Mouse (Mus musculus) heart, postnatal 10 days (tissue): Measurements from ENCODE around the gene Elfn2. TPM values are rescaled to one million over a fixed set of nuclear protein-coding genes. Genes with fewer than 3 reads are reported as not detected.

ENCODE experiments used
- DNase-seq, 2 experiments: peaks; one replicate each; pipeline ENCODE4 v3.0.0; 2021
- intact Hi-C: fragments of 180-260 bp; cut with DNase I; formaldehyde crosslinking; loops from one replicate; pipeline ENCODE4 v1.15.1; 2025
- total RNA-seq, 2 experiments: library from RNA; stranded (reverse); gene quantifications; 2 replicates each; pipeline ENCODE4 v1.2.3; 2021

Elfn2 gene
- total RNA-seq, 2 experiments from 2014 or later: 1.2 TPM

GRCm38 (mm10) chr15:78684111-78684510, 34.5 kb downstream of the Elfn2 start:
- no peak for DNase-seq
- intact Hi-C loops: no loop called here

DNA sequence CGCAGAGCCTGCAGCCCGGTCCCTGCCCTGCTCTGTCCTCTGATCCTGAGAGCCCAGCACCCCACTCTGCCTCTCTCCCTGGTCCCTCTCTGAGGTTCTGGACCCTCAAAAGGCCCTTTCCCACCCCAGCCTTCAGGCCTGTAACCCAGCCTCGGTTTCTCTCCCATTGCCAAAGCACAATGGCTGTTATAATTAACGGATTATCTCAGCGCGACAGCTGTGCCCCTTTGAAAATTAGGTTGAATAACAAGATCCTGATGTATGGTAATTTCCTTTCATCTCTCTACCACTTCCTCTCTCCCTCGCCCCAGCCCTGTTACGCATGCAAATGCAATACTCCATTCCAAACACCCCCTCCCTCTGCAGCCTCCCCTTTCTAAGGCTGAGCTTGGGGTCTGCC, 35.1 kb downstream of the Elfn2 start:
- intact Hi-C loops: no loop called here
- no peak for DNase-seq

DNA sequence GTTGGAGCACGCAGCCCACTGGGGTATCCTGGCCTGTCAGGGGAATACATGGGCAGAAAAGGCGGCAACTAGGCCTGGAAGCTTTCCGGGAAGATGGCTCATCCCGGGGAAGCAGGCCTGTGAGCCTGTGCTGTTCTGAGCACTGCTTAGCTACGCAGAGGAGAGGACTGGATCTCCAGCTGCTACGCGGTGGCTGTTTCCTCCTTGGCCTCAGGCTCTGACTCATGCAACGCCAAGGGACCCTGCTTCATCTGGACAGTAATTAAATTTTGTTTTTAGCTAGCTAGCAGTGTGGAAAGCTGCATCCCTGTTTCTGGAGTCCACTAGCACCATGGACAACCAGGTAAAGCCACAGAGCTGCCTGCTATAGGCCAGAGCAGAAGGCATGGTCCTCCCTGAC, 36.8 kb downstream of the Elfn2 start:
- no peak for DNase-seq

DNA sequence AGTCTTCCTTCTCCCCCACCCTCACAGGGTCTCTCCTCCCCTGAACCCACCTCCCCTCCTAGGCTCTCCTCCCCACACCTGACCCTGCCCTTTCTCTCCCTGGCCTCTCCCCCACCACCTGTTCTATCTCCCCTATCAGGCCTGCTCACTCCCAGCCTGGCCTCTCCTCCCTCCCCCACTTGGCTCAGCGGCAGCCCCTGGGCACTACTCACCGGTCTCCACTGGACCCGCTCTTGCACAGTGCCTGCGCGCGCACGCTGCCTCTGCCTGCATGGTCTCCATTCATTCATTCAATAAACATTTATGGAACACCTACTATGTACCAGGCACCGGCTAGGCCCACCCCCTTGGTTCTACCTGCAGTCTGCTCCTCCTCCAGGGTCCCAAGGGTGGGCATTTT, 37.3 kb downstream of the Elfn2 start:
- intact Hi-C loops: no loop called here
- DNase-seq: no peak

More for the DNA sequence above, 36.8 kb downstream of the Elfn2 start:
- intact Hi-C loops: no loop called here

- intact Hi-C loops: no loop called here
- no peak for DNase-seq
Measured at GRCm38 (mm10) chr15:78680291-78680690, 38.3 kb downstream of the Elfn2 start.

GRCm38 (mm10) chr15:78677708-78678107, 40.9 kb downstream of the Elfn2 start:
- intact Hi-C loops: no loop called here
- DNase-seq: no peak

- peak; percentile 72 to 83 for DNase-seq
- intact Hi-C loops: no loop called here
Measured at GRCm38 (mm10) chr15:78677015-78677414, 41.6 kb downstream of the Elfn2 start.

GRCm38 (mm10) chr15:78674912-78675412, 43.6 kb downstream of the Elfn2 start:
- no peak for DNase-seq
- intact Hi-C loops: no loop called here

DNA sequence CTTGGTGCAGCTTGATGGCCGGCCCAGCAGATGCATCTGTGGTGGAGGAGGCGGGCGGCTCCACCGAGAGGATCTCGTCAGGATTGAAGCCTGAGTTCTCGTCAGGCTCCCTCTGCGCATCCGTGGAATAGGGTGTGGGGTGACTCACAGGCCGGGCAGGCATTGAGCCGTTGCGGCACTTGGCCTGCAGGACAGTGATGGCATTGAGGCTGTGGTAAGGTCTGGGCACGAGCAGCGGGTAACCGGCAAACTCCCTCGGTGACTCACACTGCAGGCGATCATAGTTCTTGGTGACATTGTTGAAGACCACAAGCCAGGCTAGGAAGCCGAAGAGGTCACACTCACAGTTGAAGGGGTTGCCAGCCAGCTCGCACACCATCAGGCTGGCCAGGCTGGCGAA, 45.1 kb downstream of the Elfn2 start:
- intact Hi-C loops: no loop called here

GRCm38 (mm10) chr15:78670341-78670740, 48.2 kb downstream of the Elfn2 start:
- intact Hi-C loops: no loop called here
- no peak for DNase-seq

More for the DNA sequence above, 45.1 kb downstream of the Elfn2 start:
- no peak for DNase-seq

DNA sequence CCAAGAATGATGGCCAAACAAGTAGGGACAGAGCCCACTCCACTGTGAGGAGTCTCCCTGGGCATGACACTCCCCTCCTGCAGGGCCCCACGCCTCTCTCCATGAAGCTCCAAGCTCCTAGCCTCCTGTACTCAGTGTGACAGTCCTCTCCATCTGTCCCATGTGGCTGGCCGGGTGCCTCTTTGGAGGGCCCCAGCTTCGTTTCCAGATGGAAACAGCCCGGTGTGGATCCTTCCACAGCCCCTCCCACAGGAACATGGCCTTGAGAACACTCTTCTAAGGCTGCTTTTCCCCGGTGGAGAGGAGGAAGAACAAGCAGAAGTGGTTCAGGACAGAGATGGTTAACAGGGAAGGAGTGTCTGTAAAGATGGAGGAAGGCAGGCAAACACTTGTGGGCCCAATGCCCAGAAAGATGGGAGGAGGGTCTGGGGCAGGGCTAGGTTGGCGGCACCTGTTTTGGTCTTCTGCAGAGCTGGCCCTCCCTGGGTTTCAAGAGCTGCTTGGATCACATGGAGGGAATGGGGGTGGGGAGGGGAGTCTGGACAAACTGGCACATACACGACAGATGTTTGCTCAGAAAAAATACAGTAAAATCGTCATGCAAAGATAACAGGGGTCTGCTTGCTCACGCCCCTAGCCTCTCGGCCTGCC, 49.2 kb downstream of the Elfn2 start:
- DNase-seq: no peak
- intact Hi-C loops: no loop called here

DNA sequence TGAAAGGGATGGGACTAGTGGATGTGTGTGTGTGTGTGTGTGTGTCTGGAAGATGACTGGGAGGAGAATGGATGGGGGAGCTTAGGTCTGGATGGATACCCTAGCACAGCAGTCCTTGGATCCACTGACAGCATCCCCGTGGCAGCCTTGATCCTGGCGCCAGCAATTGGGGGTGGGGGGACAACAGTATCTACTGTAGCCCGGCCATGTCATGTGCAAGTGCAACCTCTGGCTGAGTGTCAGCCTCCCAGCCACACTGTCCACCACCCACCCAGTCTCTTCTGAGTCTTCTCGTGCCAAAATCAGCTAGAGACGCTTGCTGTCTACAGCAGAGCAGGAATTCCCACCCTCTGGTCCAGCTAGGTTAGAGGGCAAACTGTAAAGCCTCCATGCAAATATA, 54.3 kb downstream of the Elfn2 start:
- intact Hi-C loops: no loop called here
- DNase-seq: peak in 1 of 2 experiments; percentile 42

GRCm38 (mm10) chr15:78651169-78651568, 67.4 kb downstream of the Elfn2 start:
- no peak for DNase-seq
- intact Hi-C loops: no loop called here

GRCm38 (mm10) chr15:78647746-78648145, 70.8 kb downstream of the Elfn2 start:
- no peak for DNase-seq
- intact Hi-C loops: no loop called here

- no peak for DNase-seq
- intact Hi-C loops: no loop called here
Measured at GRCm38 (mm10) chr15:78644606-78645005, 74.0 kb downstream of the Elfn2 start.

- DNase-seq: no peak
- intact Hi-C loops: no loop called here
Measured at GRCm38 (mm10) chr15:78643633-78644032, 74.9 kb downstream of the Elfn2 start.

DNA sequence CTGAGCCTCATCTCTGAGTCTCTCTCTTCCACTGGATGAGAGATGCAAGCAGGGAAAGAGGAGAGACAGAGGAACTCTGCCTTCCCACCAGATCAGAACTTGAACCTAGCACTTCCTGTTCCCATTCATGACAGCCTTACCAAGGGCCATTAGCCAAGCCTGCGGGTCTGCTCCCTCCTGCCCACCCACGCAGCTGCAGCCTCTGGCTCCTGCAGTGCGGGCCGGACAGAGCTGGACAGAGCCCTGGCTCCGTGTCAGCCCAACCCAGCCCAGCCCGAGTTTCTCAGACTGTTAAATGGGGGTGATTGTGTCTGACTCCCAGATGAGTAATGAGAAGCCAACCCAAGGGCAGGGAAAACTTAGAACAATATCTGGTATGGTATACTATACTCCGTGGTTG, 83.3 kb downstream of the Elfn2 start:
- intact Hi-C loops: no loop called here

GRCm38 (mm10) chr15:78634095-78634737, 84.4 kb downstream of the Elfn2 start:
- no peak for DNase-seq
- intact Hi-C loops: no loop called here

More for the DNA sequence above, 83.3 kb downstream of the Elfn2 start:
- peak; percentile 54 to 62 for DNase-seq

GRCm38 (mm10) chr15:78633413-78633812, 85.2 kb downstream of the Elfn2 start:
- no peak for DNase-seq
- intact Hi-C loops: no loop called here

- intact Hi-C loops: no loop called here
- DNase-seq: no peak
Measured at GRCm38 (mm10) chr15:78632387-78632786, 86.2 kb downstream of the Elfn2 start.

- no peak for DNase-seq
- intact Hi-C loops: loop anchor here (10.0 kb wide), 1 partner anchor 219 kb away; the partner anchor contains the start of gene Cdc42ep1
Measured at GRCm38 (mm10) chr15:78626285-78626684, 92.3 kb downstream of the Elfn2 start.

DNA sequence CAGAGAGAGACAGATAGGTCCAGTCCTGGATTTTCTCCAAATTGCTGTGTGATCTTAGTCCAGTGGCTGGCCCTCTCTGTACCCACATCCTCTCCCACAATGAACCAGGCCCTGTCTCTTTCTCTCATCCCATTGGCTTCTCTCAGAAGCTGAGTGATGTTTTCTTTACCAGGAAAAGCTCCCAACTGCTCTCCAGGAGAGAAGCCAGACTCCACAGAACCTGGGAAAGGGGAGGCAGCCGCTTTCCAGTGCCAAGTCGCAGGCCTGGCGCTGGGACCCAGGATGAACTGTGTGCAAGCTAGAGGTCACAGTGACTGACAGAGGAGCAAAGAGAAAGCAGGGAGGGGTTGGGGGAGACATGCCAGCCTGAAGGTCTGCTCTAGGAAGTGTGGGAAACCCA, 93.6 kb downstream of the Elfn2 start:
- DNase-seq: no peak
- intact Hi-C loops: loop anchor here (5.0 to 10.0 kb wide), 2 partner anchors 220 to 242 kb away; partner anchors contain the start of gene Cdc42ep1
